Mouse (Mus musculus) forebrain, embryonic 14.5 days (tissue): Measurements from ENCODE around the gene Mapt. TPM values are rescaled to one million over a fixed set of nuclear protein-coding genes. Genes with fewer than 3 reads are reported as not detected.

Source experiments
- ATAC-seq: fragments of 200-750 bp; cut with Nextera tagmentation; 2 replicates; pipeline ENCODE4 v1.8.0; 2017; ENCODE audit warnings: mild to moderate bottlenecking, moderate library complexity
- DNase-seq: peaks from one replicate; pipeline ENCODE4 v3.0.0-alpha.2; 2015; ENCODE audit warnings: low spot score
- H3K27ac ChIP-seq: fragments of 300-500 bp; sonication (generic); 2 replicates; pipeline ENCODE4 v1.5.1; 2014; ENCODE audit warnings: low read depth, mild to moderate bottlenecking, control low read depth, low read length, moderate library complexity
- H3K27me3 ChIP-seq: fragments of 300-500 bp; sonication (generic); replicated peaks from 2 replicates; pipeline ENCODE4 v1.6.1; 2014; ENCODE audit warnings: low read length, control low read depth, mixed read lengths; ENCODE audit not compliant: control insufficient read depth, insufficient read depth
- H3K36me3 ChIP-seq: fragments of 300-500 bp; sonication (generic); 2 replicates; pipeline ENCODE4 v1.6.1; 2014; ENCODE audit warnings: low read length, control low read depth; ENCODE audit not compliant: control insufficient read depth, insufficient read depth
- H3K4me1 ChIP-seq: fragments of 300-500 bp; sonication (generic); 2 replicates; pipeline ENCODE4 v1.6.1; 2014; ENCODE audit warnings: antibody characterized with exemption, low read length, control low read depth; ENCODE audit not compliant: control insufficient read depth, insufficient read depth
- H3K4me2 ChIP-seq: fragments of 300-500 bp; sonication (generic); 2 replicates; pipeline ENCODE4 v1.6.1; 2014; ENCODE audit warnings: mild to moderate bottlenecking, control low read depth, low read length
- H3K4me3 ChIP-seq: fragments of 300-500 bp; sonication (generic); 2 replicates; pipeline ENCODE4 v1.5.1; 2014; ENCODE audit warnings: low read depth, low read length, control low read depth
- H3K9ac ChIP-seq: fragments of 300-500 bp; sonication (generic); 2 replicates; pipeline ENCODE4 v1.6.1; 2014; ENCODE audit warnings: mild to moderate bottlenecking, low read length, control low read depth, moderate library complexity
- H3K9me3 ChIP-seq: fragments of 300-500 bp; sonication (generic); replicated peaks from 2 replicates; pipeline ENCODE4 v1.6.1; 2016; ENCODE audit warnings: low read length, control low read depth, mixed read lengths; ENCODE audit not compliant: control insufficient read depth
- WGBS: fragments of 180-500 bp; shearing (Covaris S2); extraction: QIAGEN DNeasy Blood & Tissue Kit; methylation state at CpG from one replicate; pipeline ENCODE4 v1.1.7; 2014; 5-methylcytosine and 5-hydroxymethylcytosine counted together
- polyA plus RNA-seq: library from polyadenylated mRNA; unstranded; fragments of >200 nt; fragmentation: Nextera tagmentation; extraction: Ambion mirVana; gene quantifications from 2 replicates; pipeline ENCODE4 v1.2.1, GENCODE M21; 2014

Gene Mapt
- polyA plus RNA-seq, 1 experiment from 2014 or later, result 354 TPM

GRCm38 (mm10) chr11:104229391-104229790, 1.8 kb upstream of the Mapt start:
- DNase-seq (no peak), ATAC-seq (no peak)
- no peak overlapping the region for H3K4me2 ChIP-seq
- H3K36me3 ChIP-seq, result no peaks in the 10 kb centered on the region
- no peak overlapping the region for H3K4me3 ChIP-seq
- H3K27ac ChIP-seq, result no peak overlapping the region
- H3K9me3 ChIP-seq, result no peaks in the 10 kb centered on the region
- no peak overlapping the region for H3K9ac ChIP-seq
- H3K4me1 ChIP-seq, result peaks cover 11% of the 10 kb centered on the region; the same call in 1 of the 2 replicates
- H3K27me3 ChIP-seq, result peaks cover 4% of the 10 kb centered on the region; the same call in 1 of the 2 replicates
- WGBS, result 80% methylated on average over 4 of the region's 4 CpGs

- 9% methylated on average over 9 of the region's 9 CpGs for WGBS
- peak; percentile 42 for DNase-seq
- peak overlapping the region; percentile 73 for H3K9ac ChIP-seq
These were observed 968 bp upstream of the Mapt start for GRCm38 (mm10) chr11:104230066-104230778.

GRCm38 (mm10) chr11:104232141-104233061, 1.2 kb downstream of the Mapt start:
- H3K9ac ChIP-seq, result peak overlapping the region; percentile 91
- WGBS, result under 1% methylated on average over 72 of the region's 72 CpGs
- peak; percentile 66 for ATAC-seq
- H3K4me1 ChIP-seq, result peaks cover 20% of the 10 kb centered on the region; the same call in 1 of the 2 replicates
- no peaks in the 10 kb centered on the region for H3K36me3 ChIP-seq
- peak; percentile 84 for DNase-seq
- peaks cover 16% of the 10 kb centered on the region for H3K27me3 ChIP-seq
- peak overlapping the region; percentile 87 for H3K4me2 ChIP-seq
- no peaks in the 10 kb centered on the region for H3K9me3 ChIP-seq
- H3K4me3 ChIP-seq, result peak overlapping the region; percentile 57
- peak overlapping the region; percentile 92 for H3K27ac ChIP-seq

More at GRCm38 (mm10) chr11:104230066-104230778, 968 bp upstream of the Mapt start:
- Histone ChIP-seq H3K27ac (no peak overlapping the region), H3K27me3 (peaks cover 11% of the 10 kb centered on the region), H3K4me1 (peaks cover 11% of the 10 kb centered on the region; the same call in 1 of the 2 replicates), H3K4me3 (peak overlapping the region; percentile 57), H3K36me3 (no peaks in the 10 kb centered on the region), H3K4me2 (peak overlapping the region; percentile 87), H3K9me3 (no peaks in the 10 kb centered on the region)
- no peak for ATAC-seq

- Histone ChIP-seq H3K9ac (peak overlapping the region; percentile 91), H3K27ac (peak overlapping the region; percentile 92), H3K9me3 (no peaks in the 10 kb centered on the region), H3K27me3 (peaks cover 16% of the 10 kb centered on the region), H3K36me3 (no peaks in the 10 kb centered on the region), H3K4me2 (peak overlapping the region; percentile 87), H3K4me1 (peaks cover 20% of the 10 kb centered on the region; the same call in 1 of the 2 replicates), H3K4me3 (peak overlapping the region; percentile 57)
- ATAC-seq, result no peak
- no peak for DNase-seq
- WGBS, result 0% methylated on average over 10 of the region's 10 CpGs
These were observed 1.9 kb downstream of the Mapt start for GRCm38 (mm10) chr11:104233101-104233500.

- Histone ChIP-seq H3K4me2 (peak overlapping the region; percentile 87), H3K9me3 (no peaks in the 10 kb centered on the region), H3K9ac (peak overlapping the region; percentile 91), H3K4me1 (peaks cover 20% of the 10 kb centered on the region; the same call in 1 of the 2 replicates), H3K27ac (peak overlapping the region; percentile 92; the same call in 1 of the 2 replicates), H3K27me3 (peaks cover 16% of the 10 kb centered on the region), H3K36me3 (no peaks in the 10 kb centered on the region), H3K4me3 (peak overlapping the region; percentile 57)
- ATAC-seq (no peak), DNase-seq (no peak)
- 3% methylated on average over 30 of the region's 30 CpGs for WGBS
These were observed 2.5 kb downstream of the Mapt start for GRCm38 (mm10) chr11:104233574-104234206.

GRCm38 (mm10) chr11:104234680-104235079, 3.5 kb downstream of the Mapt start:
- peak overlapping the region; percentile 57 for H3K4me3 ChIP-seq
- H3K36me3 ChIP-seq, result no peaks in the 10 kb centered on the region
- peaks cover 20% of the 10 kb centered on the region; the same call in 1 of the 2 replicates for H3K4me1 ChIP-seq
- no peak overlapping the region for H3K27ac ChIP-seq
- no peak for DNase-seq
- ATAC-seq, result no peak
- WGBS, result 55% methylated on average over 6 of the region's 6 CpGs
- peak overlapping the region; percentile 91 for H3K9ac ChIP-seq
- peak overlapping the region; percentile 87 for H3K4me2 ChIP-seq
- H3K9me3 ChIP-seq, result no peaks in the 10 kb centered on the region
- H3K27me3 ChIP-seq, result peaks cover 16% of the 10 kb centered on the region

- WGBS, result 68% methylated on average over 2 of the region's 2 CpGs
- Histone ChIP-seq H3K4me2 (peak overlapping the region; percentile 87; the same call in 1 of the 2 replicates), H3K27me3 (peaks cover 16% of the 10 kb centered on the region), H3K4me3 (no peak overlapping the region), H3K4me1 (peaks cover 14% of the 10 kb centered on the region; the same call in 1 of the 2 replicates), H3K27ac (no peak overlapping the region), H3K9me3 (no peaks in the 10 kb centered on the region), H3K36me3 (no peaks in the 10 kb centered on the region), H3K9ac (no peak overlapping the region)
- DNase-seq (no peak), ATAC-seq (no peak)
These were observed 4.7 kb downstream of the Mapt start for GRCm38 (mm10) chr11:104235881-104236280.

- peak; percentile 73 for DNase-seq
- peaks cover 14% of the 10 kb centered on the region; the same call in 1 of the 2 replicates for H3K4me1 ChIP-seq
- WGBS, result 53% methylated on average over 7 of the region's 7 CpGs
- no peaks in the 10 kb centered on the region for H3K36me3 ChIP-seq
- peak overlapping the region; percentile 9; the same call in 1 of the 2 replicates for H3K4me2 ChIP-seq
- no peak overlapping the region for H3K27ac ChIP-seq
- no peak for ATAC-seq
- peaks cover 16% of the 10 kb centered on the region for H3K27me3 ChIP-seq
- H3K9me3 ChIP-seq, result no peaks in the 10 kb centered on the region
- no peak overlapping the region for H3K9ac ChIP-seq
- H3K4me3 ChIP-seq, result no peak overlapping the region
These were observed 6.0 kb downstream of the Mapt start for GRCm38 (mm10) chr11:104237226-104237625.
